Comparison of ENCODE assay signal across 21 mouse cellular contexts in genomic region chr10:4380748-4381147, GRCm38 (mm10). TPM values are rescaled to one million over a fixed set of nuclear protein-coding genes. Genes with fewer than 3 reads are reported as not detected.
DNase-seq lines count a peak whose midpoint lies in the region; ATAC-seq lines count a peak whose summit lies in the region.
"Had no signal": no experiment of that assay in that cellular context is flagged by ENCODE, and none has a peak within 500 bp of the region (broad histone marks: within the 10 kb centered on the region; RNA-seq: fewer than 3 reads in every experiment).

No protein-coding gene starts in this region.

- H3K4me2 ChIP-seq in kidney, embryonic 16.5 days (replicated peaks; ENCODE audit: low read depth, low read length), result no peak overlapping the region
- H3K4me2 ChIP-seq: embryonic facial prominence, embryonic 12.5 days; forebrain, embryonic 12.5 days; forebrain, embryonic 15.5 days had no signal

- no peak overlapping the region for H3K27ac ChIP-seq in kidney, embryonic 16.5 days (ENCODE audit: low read length)
- H3K27ac ChIP-seq: embryonic facial prominence, embryonic 10.5 days; embryonic facial prominence, embryonic 12.5 days; forebrain, embryonic 12.5 days; forebrain, embryonic 15.5 days had no signal

- peak; percentile 82 for DNase-seq in heart, adult 11 months
- no peak for DNase-seq in heart, postnatal 25 days (ENCODE audit: low spot score)
- DNase-seq in kidney, postnatal 10 days, result peak; percentile 39
- peak; percentile 46 for DNase-seq in NIH3T3 (ENCODE audit: low read depth)
- DNase-seq in left cerebral cortex, adult 9 months (ENCODE audit: low spot score in 2 of 2), result no peak
- DNase-seq: adrenal gland, adult 8-10 months; adrenal gland, postnatal 14 days; adrenal gland, postnatal 36 days; cerebellum, adult 11-12 months; cerebellum, adult 2 months; cerebellum, adult 9-10 months; cerebellum, postnatal 10 days; cerebellum, postnatal 25 days; forebrain, postnatal 0 days had no signal

- no peaks in the 10 kb centered on the region for H3K36me3 ChIP-seq in kidney, embryonic 16.5 days (ENCODE audit: insufficient read depth, low read length)
- H3K36me3 ChIP-seq: embryonic facial prominence, embryonic 10.5 days; embryonic facial prominence, embryonic 12.5 days; forebrain, embryonic 12.5 days; forebrain, embryonic 15.5 days had no signal

- ATAC-seq in kidney, embryonic 16.5 days (ENCODE audit: low FRiP score, low TSS enrichment), result no peak
- ATAC-seq: activated CD4-positive, CD25-positive, alpha-beta regulatory T cell, adult 4 months; forebrain, embryonic 15.5 days; forebrain, postnatal 0 days; Patski had no signal

- H3K9ac ChIP-seq in kidney, embryonic 16.5 days (replicated peaks; ENCODE audit: low read length), result no peak overlapping the region
- H3K9ac ChIP-seq: embryonic facial prominence, embryonic 12.5 days; forebrain, embryonic 12.5 days; forebrain, embryonic 15.5 days; forebrain, postnatal 0 days had no signal

- 77% methylated on average over 5 of the region's 5 CpGs for WGBS in kidney, embryonic 16.5 days

- H3K9me3 ChIP-seq in kidney, embryonic 16.5 days (ENCODE audit: low read length), result no peaks in the 10 kb centered on the region
- H3K9me3 ChIP-seq: embryonic facial prominence, embryonic 10.5 days; embryonic facial prominence, embryonic 12.5 days; forebrain, embryonic 12.5 days; forebrain, embryonic 15.5 days had no signal

- H3K4me3 ChIP-seq in kidney, embryonic 16.5 days (ENCODE audit: low read length), result no peak overlapping the region
- H3K4me3 ChIP-seq: embryonic facial prominence, embryonic 10.5 days; embryonic facial prominence, embryonic 12.5 days; forebrain, embryonic 12.5 days; forebrain, embryonic 15.5 days had no signal

- H3K27me3 ChIP-seq in kidney, embryonic 16.5 days (ENCODE audit: insufficient read depth, low read length), result no peaks in the 10 kb centered on the region
- H3K27me3 ChIP-seq: embryonic facial prominence, embryonic 12.5 days; forebrain, embryonic 12.5 days; forebrain, embryonic 15.5 days; Patski had no signal

- peaks cover 37% of the 10 kb centered on the region for H3K4me1 ChIP-seq in kidney, embryonic 16.5 days (ENCODE audit: insufficient read depth, low read length)
- H3K4me1 ChIP-seq: embryonic facial prominence, embryonic 12.5 days had no signal

- intact Hi-C loops in heart, postnatal 25 days (cut with DNase I), result no loop called here

RNA-seq across cellular contexts. Expression of gene Zbtb2, which starts 7.2 kb away (rescaled TPM):
- 1 to 10 TPM; 6.0 to 6.3 TPM for total RNA-seq in heart, postnatal 25 days (2021)
- 17.9 and 19.0 TPM in 2 replicates for polyA plus RNA-seq in kidney, embryonic 16.5 days (2015; fragmentation: Nextera tagmentation; extraction: Ambion mirVana)

RNA-seq across cellular contexts. Expression of gene Rmnd1, which starts 51.4 kb away (rescaled TPM):
- 10 to 100 TPM; 52.3 to 58.5 TPM for total RNA-seq in heart, postnatal 25 days (2021)
- polyA plus RNA-seq in kidney, embryonic 16.5 days (2015; fragmentation: Nextera tagmentation; extraction: Ambion mirVana), result 65.2 and 71.0 TPM in 2 replicates

RNA-seq across cellular contexts. Expression of gene Armt1, which starts 51.5 kb away (rescaled TPM):
- total RNA-seq in heart, postnatal 25 days (2021), result 1 to 10 TPM; 7.1 to 8.5 TPM
- 23.8 and 29.0 TPM in 2 replicates for polyA plus RNA-seq in kidney, embryonic 16.5 days (2015; fragmentation: Nextera tagmentation; extraction: Ambion mirVana)

Comparison
In these comparisons a context has a peak if more than half of its experiments do, and no peak if none do; other contexts are left out.
1. DNase-seq: peak in heart, adult 11 months (single experiment), kidney, postnatal 10 days (single experiment) and NIH3T3 (single experiment); none in heart, postnatal 25 days (single experiment) and left cerebral cortex, adult 9 months (0 of 2).